Mouse (Mus musculus): ENCODE measurements around the gene Slc7a7. TPM values are rescaled to one million over a fixed set of nuclear protein-coding genes. Genes with fewer than 3 reads are reported as not detected.
"Not testable (repeated sequence)": the region's sequence is repeated elsewhere in the genome, so short reads cannot be mapped to it uniquely, and the experiment has no call there.

The Slc7a7 gene
- polyA plus RNA-seq, 2 experiments from 2014 or later = 0.54 to 1.1 TPM

DNA sequence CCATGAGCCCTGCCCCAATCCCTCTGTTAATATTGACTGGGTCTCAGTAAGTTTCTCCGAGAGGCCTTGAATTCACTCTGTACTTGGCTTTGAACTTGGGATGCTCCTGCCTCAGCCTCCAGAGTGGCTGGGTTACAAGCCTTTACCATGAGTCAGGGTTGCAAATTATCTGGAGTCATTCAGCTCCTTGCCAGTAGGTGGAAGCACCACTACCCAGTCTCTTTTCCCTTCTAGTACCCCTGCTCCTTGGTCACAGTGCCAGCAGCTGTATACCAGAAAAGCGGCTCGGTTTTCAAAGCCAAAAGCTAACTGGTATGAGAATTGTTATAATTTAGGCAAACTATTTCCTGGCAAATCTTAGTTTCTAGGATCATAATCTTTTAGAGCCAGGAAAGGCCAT, 41.7 kb downstream of the Slc7a7 start:
- peak; percentile 66 for ATAC-seq

DNA sequence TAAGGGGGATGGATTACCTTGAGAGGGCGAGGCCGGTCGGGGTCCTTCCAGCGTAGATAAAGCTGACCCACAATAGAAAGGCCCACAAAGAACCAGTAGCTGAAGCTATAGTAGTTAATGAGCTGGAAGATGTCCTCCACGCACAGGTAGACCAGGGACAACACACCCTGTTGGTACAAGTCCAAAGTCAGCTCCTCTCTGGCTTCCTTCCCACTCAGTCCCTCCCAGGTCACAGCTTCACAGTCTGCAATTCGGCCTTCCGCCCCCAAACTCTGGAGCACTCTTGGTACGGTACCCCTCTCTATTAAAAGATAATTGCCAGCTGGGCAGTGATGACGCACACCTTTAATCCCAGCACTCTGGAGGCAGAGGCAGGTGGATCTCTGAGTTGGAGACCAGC, 44.7 kb downstream of the Slc7a7 start:
- ATAC-seq = no peak

DNA sequence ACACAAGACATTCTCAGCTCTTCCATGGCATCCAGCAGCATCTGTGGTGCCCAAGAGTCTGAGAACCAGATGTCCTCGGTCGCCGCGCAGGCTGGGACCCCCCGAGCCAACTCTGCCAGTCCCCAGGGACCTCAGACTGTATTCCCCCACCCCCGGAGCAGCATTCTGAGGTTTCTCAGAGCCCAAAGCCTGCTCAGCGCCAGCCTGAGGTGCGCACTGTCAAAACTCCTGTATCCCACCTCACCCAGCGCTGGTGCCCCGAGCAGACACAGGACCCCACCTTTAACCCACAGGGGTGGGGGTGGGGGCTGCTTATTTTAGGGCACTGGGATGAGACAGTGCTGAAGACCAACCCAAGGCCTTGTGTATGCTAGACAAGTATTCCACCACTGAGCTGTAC, 46.1 kb downstream of the Slc7a7 start:
- no peak for ATAC-seq

DNA sequence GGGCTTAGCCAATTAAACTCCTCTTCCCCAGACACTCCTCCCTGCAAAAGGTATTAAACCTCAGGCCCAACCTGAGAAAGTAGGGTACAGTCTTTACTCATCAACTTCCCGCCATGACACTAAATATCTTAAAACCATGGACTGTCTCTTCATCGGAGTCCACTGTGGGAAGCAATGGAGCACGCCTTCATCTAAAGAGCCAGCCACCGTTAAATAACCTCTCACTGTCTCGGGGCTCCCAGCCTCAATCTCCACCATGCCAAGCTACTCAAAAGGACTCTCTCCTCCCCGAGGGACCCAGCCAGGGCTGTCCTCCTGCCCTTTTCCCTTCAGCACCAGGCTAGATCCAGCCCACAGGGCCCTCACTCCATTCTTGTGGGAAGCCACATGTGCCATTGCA, 47.0 kb downstream of the Slc7a7 start:
- no peak for ATAC-seq

DNA sequence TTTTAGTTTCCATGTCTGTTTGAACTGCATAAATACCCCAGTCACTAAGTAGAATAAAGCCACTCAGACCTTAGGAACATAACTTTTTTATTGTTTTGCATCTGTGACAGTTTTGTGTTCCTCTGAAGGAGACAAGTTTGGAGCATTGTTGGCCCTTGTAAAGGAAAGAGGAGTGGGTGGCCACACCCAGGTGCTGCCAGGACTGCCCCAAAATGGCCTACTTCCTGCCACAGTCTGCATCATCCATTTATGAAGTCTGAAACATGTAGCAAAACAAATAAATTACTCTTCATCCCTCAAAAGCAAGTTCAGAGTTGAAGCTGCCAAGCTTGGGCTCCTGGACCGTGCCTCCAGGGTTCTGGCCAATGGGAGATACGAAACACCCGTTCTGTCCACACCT, 48.2 kb downstream of the Slc7a7 start:
- ATAC-seq = peak; percentile 75

DNA sequence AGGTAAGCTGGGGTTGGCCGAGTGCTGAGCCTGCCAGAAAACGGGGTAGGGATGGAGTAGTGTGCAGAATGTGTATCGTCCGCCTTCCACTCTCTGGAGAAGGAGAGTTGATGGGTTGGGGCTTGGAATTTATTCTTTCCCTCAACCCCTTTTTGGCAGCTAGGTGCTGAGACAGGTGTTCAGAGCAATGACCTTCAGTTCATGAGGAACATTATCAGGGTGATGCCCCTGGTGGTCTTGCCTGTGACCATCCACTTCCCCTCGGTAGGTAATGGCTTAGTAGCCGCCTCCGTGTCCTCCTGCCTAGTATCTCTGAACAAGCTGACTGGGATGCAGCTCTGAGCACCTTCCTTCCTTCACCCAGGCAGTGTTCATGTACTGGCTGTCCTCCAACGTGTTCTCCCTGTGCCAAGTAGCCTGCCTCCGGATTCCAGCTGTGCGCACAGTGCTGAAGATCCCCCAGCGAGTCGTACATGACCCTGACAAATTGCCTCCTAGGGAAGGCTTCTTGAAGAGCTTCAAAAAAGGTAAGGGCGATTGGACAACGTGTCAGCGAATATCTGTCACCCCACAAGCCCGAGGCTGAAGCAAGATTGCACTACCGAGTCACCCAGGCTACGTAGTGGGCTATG, 50.0 kb downstream of the Slc7a7 start:
- ATAC-seq = no peak

DNA sequence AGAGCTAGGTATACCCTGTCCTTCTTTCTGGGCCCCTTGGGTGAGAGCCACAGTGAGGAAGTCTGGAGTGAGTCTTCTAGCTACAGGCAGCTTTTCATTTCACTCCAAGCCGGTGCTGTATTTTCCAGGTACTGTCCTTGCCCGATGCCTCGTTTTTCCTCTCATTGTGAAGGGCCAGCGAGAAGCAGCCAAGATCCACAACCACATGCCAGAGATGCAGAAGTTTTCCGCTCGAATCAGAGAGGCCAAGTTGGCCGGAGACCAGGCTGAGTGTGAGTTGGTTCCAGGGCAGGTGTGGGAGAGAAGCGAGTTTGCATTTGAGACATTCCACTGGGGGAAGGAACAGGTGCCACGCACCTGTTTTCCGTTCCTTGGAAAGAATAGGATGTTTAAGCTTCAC, 51.0 kb downstream of the Slc7a7 start:
- no peak for ATAC-seq

DNA sequence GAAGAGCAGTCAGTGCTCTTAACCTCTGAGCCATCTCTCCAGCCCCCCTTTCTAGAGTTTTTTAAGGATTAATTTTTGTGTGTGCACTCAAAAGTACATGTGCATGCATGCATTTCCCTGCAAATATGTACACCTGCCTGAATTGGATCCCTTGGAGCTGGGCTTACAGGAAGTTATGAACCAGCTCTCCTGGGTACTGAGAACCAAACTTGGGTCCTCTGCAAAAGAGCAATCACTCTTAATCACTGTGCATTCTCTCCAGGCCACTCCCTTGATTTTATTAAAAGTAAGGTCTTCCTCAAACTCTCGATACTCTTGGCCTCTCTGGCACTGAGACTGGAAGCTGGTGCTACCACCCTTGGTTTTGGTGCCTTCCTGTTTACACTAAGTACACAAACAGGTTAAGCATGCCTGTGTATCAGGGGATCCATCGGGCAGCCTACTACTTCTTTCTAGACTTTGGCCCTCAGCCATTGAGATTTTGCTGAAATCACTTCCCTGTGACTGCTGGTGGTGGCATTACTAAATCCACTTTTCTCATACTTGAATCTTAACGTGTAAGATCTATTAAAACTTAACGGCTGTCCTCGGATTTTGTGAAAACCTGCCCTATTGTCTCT, 52.4 kb downstream of the Slc7a7 start:
- no peak for ATAC-seq

DNA sequence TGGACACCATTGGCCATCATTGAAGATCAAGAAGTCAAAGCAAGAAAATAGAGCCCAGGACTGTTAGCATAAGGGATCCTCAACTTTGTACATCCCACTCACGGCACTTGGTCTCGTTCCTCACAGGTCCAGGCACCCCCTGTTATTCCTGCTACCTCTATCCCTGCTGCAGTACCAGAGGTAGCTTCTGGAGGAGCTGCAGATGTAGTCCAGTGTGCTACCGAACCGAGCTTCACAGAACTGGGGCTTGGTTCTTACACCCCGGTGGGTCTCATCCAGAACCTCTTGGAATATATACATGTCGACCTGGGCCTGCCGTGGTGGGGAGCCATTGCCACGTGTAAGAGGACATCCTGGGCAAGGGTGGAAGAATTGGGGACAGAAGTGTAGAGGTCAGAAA, 54.4 kb downstream of the Slc7a7 start:
- ATAC-seq = no peak

DNA sequence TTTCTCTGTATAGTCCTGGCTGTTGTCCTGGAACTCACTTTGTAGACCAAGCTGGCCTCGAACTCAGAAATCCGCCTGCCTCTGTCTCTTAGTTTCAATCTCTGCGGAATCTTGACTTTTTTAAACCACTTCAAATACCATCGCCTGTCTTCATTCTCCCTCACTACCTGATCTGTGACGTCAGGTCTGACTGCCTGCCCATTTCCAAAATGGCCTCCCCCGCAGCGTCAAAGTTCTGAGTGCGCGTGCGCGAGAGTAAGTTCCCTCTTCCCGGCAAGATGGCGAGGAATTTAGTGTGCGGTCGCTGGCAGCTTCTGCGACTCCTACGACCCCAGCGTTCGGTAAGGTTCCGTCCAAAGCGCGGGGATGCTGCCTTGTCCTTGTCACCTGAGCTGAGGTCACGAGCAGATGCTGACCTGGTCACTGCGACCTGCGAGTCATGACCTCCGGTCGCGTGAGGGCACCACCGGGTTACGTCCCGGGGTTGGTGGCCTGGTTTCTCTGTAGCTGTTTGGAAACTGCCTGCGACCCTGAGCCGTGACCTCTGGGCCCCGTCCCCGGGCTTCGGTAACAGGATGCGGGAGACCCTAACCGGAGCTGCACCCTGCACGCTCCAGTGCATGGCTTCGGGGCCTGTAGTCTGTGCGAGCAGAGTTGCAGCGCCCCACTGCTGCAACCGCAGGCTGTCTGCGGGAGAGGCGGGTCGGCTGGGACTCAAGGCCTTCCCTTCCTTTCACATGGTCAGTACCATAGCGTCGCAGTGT, 56.8 kb downstream of the Slc7a7 start, which contains the start of gene Oxa1l:
Oxa1l (plus strand) TSS at position 258 of the 764 bp plus-strand sequence.
- ATAC-seq = peak; percentile 84

DNA sequence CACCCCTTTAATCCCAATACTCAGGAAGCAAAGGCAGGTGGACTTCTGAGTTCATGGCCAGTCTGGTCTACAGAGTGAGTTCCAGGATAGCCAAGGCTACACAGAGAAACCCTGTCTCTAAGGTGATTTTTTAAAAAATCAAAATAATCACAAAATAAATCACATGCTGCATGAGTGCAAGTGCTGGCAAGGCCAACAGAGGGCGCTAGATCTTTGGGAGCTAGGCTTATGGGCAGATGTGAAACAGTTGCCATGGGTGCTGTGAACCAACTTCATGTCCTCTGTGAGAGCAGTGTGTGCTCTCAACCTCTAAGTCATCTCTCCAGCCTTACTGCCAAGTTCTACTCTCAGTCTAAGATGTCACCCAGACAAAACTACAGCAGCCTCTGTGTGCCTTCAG, 63.2 kb downstream of the Slc7a7 start:
- ATAC-seq = no peak

DNA sequence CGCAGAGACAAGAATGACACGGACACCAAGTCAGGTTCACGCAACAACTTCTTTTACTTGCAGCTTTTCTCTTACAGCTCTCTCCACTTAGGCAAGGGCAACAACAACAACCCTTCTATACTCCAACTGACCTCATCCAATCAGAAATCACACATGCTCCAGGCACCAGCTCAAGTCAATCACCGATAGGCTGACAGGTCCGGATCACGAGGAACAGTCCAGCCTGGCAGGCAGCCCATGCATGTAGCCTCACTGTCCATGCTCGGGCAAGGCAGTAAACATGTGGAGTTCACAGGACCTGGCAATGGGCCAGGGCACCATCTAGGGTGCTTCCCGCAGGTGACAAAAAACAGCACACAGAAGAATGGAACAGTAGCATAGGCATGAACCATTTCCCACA, 65.3 kb downstream of the Slc7a7 start:
- ATAC-seq = no peak

DNA sequence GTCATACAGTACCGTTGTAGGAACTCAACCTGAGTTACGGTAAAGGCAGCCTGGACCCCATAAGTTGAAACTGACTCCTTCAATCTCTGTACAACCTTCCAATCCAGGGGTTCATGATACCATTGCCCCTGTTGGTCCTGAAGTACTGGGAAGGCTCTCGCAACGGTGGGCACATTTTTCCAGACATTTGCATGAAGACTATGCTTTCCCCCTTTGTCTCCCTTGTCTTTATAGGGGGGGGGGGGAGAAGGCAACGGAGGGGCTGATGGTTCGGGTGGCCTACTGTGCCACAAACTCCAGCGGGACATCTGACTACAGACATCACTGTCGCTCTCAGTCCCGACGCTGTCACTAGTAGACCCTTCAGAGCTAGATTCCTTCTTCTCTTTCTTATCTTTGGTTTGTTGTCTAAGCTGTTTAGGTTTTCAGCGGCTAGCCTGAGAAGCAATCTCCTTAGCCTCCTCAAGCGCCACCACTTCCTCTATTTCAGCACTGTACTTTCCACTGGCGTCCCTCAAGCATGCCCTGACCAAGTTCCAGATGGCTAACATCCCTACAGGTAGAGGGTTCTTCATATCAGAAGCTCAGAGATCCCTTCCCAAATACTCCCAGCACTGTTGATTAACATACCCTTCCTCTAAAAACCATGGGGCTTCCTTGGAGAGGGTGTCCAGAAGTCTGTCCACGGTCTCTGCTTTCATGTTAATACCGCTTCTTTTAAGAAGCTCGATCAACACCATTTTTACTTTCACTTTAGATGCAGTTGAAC, 66.6 kb downstream of the Slc7a7 start:
- ATAC-seq = not testable (repeated sequence)

DNA sequence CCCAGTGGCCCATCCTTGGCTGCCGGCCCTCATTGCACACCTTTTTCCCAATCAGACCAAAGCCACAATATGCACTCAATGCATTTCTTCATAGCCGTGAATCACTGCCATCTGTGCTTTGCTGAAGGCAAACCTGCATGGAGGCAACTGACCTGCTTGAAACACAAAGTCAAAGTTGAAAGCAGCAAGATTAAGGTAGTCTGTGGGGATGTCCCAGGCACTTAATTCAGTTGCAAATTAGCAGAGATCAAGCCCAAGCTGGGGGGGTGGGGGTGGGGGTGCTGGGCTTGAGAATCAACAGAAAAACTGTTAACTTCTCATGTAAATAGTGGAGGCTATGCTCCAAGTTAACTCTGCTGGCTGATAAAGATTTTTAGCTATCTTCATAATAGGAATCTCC, 75.8 kb downstream of the Slc7a7 start:
- not testable (repeated sequence) for ATAC-seq

DNA sequence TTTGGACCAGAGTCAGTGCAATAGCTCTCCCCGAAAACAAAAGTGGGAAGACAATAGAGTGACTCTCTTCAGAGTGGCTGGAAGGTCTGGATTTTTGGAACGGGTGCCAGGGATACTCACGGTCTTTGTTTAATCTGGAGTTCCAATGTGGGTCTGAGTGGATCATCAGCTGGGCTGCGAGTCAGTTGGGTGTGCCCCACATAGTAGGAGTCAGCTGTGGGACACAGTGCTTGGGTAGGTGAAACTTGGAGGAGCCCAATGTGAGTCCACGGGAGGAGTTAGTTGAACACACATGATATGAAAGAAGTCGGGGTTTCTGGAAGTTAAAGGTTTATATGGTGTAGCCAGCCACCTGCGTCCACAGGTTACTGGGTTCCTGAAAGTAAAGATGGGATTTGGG, 76.7 kb downstream of the Slc7a7 start:
- no peak for ATAC-seq

DNA sequence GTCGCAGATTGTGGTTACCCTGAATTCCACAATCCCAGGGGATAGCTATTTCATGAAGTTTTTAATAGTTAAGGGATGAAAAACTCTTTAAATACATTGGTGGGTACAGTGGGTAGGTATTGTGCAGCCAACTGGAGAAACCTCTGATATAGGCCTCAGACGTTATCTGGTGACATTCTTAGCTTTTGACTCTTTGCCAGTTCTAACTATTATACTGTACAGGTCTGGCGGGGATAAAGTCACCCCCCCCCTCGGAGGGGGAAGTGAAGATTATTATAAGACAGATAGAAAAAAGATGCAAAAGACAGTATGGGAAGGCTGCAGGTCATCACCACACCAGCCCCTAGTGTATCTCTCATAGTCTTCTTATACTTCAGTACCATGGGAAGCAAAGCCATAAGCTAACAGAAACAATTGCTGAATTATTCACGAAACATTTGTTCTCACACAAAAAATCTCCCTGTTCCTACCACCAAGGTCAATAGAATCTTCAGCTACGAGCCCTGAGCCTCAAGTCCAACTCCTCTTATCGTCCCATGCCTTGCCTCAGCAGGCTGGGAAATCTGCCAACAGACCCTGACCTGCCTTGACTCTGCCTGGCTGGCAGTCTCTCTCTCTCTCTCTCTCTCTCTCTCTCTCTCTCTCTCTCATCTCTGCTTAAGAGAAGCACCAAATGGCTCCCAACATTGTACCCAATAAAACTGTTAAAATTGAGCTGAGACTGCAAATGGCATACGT, 84.0 kb downstream of the Slc7a7 start:
- ATAC-seq = no peak

DNA sequence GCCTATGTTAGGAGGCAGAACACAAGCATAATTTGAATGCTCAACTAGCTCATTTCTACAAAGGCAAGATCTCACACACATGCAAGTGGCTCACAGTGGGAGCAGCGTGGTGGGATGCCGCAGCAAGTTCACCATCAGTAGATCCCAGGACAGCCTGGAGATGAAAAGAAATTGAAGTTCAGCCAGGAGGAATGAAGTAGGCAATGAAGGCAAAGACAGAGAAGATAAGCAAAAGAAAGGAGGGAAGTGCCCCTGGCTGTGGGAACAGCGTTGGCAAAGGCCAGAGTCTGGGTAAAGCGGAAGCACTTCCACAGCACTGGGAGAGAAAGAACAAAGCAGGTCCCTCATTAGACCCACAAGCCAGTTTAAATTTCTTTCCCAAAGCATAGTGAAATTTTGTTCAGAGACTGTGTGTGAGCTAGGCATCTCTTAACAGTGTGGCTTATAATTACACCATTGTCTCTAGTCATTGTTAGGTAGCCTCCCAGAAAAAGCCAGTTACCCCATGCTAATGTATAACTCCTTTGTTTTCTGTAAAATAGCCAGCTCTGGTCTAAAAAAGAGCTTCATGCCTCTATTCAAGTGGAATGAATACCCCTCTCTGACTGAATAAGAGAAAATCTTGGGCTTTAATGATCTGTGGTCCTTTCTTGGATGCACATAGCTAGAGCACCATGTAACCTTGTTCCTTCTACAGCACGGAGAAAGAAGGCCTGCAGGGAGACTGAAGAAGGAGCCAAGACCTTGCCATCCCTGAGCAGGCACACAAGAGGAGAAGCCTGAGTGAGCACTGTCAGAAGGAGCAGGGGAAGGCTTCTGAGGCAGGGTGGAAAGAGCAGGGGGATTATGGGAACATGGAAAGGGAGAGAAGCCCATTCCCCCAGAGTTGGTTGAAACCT, 85.2 kb downstream of the Slc7a7 start:
- no peak for ATAC-seq

DNA sequence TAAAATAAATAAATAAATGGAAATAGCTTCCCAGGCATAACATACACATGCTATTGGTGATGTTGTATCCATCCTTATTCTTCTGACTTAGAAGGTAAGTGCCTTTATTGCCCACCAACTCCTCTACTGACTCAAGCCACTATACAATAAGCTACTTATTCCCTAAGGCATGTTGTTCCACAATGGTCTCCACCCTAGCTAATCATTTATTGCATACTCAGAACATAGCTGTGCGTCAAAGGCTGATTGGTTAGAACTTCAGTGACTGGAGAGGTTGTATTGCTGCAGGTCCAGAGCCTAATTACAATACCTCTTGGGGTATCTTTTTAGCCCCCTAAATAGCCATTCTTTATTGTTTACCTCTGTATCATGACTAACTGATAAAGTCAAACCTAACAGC, 86.4 kb downstream of the Slc7a7 start:
- ATAC-seq = no peak

DNA sequence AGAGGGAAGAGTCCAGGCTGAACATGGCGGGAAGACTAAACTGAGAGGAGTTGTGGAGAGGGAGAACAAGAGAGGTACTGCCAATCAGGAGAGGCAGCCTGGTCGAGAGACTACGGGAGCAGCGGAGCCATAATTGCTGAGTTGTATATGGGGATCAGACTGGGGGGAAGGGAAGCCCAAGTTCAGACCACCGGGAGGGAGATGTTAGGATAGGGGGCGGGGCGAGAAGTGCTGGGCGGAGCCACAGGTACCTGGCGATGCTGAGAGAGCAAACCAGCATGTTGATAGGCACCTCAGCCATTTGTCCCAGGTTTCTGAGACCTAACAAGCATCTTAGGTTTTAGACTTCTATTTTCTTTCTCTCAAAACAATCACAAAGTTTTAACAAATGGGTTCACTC, 88.4 kb downstream of the Slc7a7 start:
- ATAC-seq = no peak

DNA sequence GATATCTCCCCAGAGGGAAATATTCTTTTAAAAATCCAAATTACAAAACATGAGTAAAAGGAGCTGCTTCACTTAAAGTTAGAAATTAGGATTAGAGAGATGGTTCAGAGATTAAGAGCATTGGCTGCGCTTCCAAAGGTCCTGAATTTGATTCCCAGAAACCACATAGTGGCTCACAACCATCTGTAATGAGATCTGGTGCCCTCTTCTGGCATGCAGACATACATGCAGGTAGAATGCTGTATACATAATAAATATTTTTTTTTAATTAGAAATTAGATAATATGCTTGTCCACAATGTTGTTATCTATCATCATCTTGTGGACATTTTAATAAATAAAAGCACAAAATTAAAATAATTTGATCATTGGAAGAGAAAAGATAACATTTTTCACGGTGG, 89.0 kb downstream of the Slc7a7 start:
- no peak for ATAC-seq

DNA sequence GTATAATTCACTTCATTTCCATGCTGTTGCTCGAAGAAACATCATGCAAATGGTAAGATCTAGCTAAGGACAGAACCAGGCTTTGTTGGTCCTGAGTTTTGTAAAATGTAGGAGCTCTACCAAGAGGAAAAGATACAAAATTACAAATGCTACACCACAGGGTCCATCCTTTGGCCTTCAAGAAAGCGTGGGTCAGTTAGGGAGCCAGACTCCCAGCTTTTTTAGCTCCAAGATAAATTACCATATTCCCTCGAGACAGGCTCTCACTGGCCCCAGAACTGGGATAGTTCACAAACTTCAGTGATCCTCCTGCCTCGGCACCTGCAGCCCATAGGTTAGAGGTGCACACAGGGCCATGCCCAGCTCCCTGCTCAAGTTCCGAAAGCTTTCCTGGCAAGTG, 93.1 kb downstream of the Slc7a7 start:
- ATAC-seq = no peak
